In the genomic region with DNA sequence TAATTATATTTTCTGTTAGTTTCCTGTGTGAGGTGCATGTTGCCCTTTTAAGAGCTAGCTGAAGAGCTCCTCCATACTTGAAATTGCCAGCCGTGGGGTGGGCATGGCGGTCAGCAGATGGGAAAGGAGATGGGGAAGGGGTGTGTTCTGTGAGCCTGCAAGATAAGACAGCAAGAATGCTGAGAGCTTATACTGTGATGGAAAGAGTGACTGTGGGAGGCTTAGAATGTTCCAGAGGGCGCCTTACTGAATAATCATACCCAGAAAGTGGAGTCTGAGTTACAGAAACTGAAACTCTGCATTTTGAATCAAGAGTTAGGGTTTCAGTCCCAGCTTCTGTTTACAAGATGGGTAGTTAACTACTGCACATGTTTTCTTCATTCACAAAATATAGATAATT, we compare ENCODE assay signal across 15 mouse cellular contexts. TPM values are rescaled to one million over a fixed set of nuclear protein-coding genes. Genes with fewer than 3 reads are reported as not detected.
A peak's percentile ranks its signal among the peaks of the same experiment; 100 is the strongest.
DNase-seq lines count a peak whose midpoint lies in the region; ATAC-seq and TF ChIP-seq lines count a peak whose summit lies in the region.
"Had no signal": no experiment of that assay in that cellular context is flagged by ENCODE, and none has a peak within 500 bp of the region (broad histone marks: within the 10 kb centered on the region; RNA-seq: fewer than 3 reads in every experiment).

No protein-coding gene starts in this region.

- TF ChIP-seq CTCF in forebrain, postnatal 0 days (IDR thresholded peaks at IDR 0.05; ENCODE audit: low read depth): no peak

- ATAC-seq in common myeloid progenitor, adult 5-6 weeks (replicated peaks; ENCODE audit: low read depth, poor library complexity, severe bottlenecking): peak; percentile 40
- peak; percentile 62 for ATAC-seq in liver, embryonic 15.5 days (ENCODE audit: insufficient read depth)
- ATAC-seq in forebrain, postnatal 0 days: no peak
- ATAC-seq: forebrain, embryonic 14.5 days had no signal

- peak overlapping the region; percentile 46 for H3K4me2 ChIP-seq in liver, embryonic 15.5 days
- H3K4me2 ChIP-seq in forebrain, postnatal 0 days (ENCODE audit: low read depth): no peak overlapping the region
- H3K4me2 ChIP-seq: embryonic facial prominence, embryonic 13.5 days; hindbrain, embryonic 14.5 days had no signal

- no peaks in the 10 kb centered on the region for H3K9me3 ChIP-seq in liver, embryonic 15.5 days (replicated peaks)
- H3K9me3 ChIP-seq in forebrain, postnatal 0 days (ENCODE audit: low read length): no peaks in the 10 kb centered on the region
- H3K9me3 ChIP-seq: embryonic facial prominence, embryonic 13.5 days had no signal

- 19% methylated on average over 3 of the region's 3 CpGs for WGBS in liver, embryonic 15.5 days (ENCODE audit: insufficient replicate concordance)
- 89% methylated on average over 3 of the region's 3 CpGs for WGBS in forebrain, postnatal 0 days

- DNase-seq in A20 (ENCODE audit: low read depth, low spot score): peak; percentile 68
- DNase-seq in CD4-positive, CD25-positive, alpha-beta regulatory T cell, adult 2 months (ENCODE audit: low read depth, low spot score): peak; percentile 72
- no peak for DNase-seq in forebrain, postnatal 0 days
- DNase-seq in layer of hippocampus, adult 8-10 months (ENCODE audit: low spot score in 2 of 2): no peak
- DNase-seq in ovary, postnatal 14 days (ENCODE audit: low spot score): no peak
- DNase-seq: cerebellum, postnatal 14 days; kidney, adult 8-10 months had no signal

- H3K36me3 ChIP-seq in liver, embryonic 15.5 days (replicated peaks): no peaks in the 10 kb centered on the region
- H3K36me3 ChIP-seq in forebrain, postnatal 0 days (ENCODE audit: insufficient read depth): no peaks in the 10 kb centered on the region
- H3K36me3 ChIP-seq: embryonic facial prominence, embryonic 13.5 days had no signal

- peak overlapping the region; percentile 7; the same call in 1 of the 2 replicates for H3K9ac ChIP-seq in liver, embryonic 15.5 days
- no peak overlapping the region for H3K9ac ChIP-seq in forebrain, postnatal 0 days
- H3K9ac ChIP-seq: embryonic facial prominence, embryonic 13.5 days; hindbrain, embryonic 14.5 days had no signal

- H3K27ac ChIP-seq in liver, embryonic 15.5 days (replicated peaks): peak overlapping the region; percentile 77
- H3K27ac ChIP-seq in forebrain, postnatal 0 days (ENCODE audit: low read depth, low read length): no peak overlapping the region
- H3K27ac ChIP-seq: embryonic facial prominence, embryonic 13.5 days; hindbrain, embryonic 14.5 days; macrophage; stomach, postnatal 0 days had no signal

- peaks cover 89% of the 10 kb centered on the region for H3K4me1 ChIP-seq in liver, embryonic 15.5 days (replicated peaks)
- H3K4me1 ChIP-seq in forebrain, postnatal 0 days (ENCODE audit: insufficient read depth): no peaks in the 10 kb centered on the region

- H3K4me3 ChIP-seq in liver, embryonic 15.5 days (replicated peaks): peak overlapping the region; percentile 0; the same call in 1 of the 2 replicates
- H3K4me3 ChIP-seq in forebrain, postnatal 0 days (ENCODE audit: low read depth, low read length): no peak overlapping the region
- H3K4me3 ChIP-seq: embryonic facial prominence, embryonic 13.5 days had no signal

- H3K27me3 ChIP-seq in liver, embryonic 15.5 days: no peaks in the 10 kb centered on the region
- no peaks in the 10 kb centered on the region for H3K27me3 ChIP-seq in forebrain, postnatal 0 days (ENCODE audit: insufficient read depth, low read length)
- H3K27me3 ChIP-seq: embryonic facial prominence, embryonic 13.5 days had no signal

RNA-seq across cellular contexts. Expression of a gene that starts 5.4 kb away (rescaled TPM):
- total RNA-seq in common myeloid progenitor, adult 5-6 weeks (2017): 21.1 and 27.2 TPM in 2 replicates
- 3.3 and 3.4 TPM in 2 replicates for polyA plus RNA-seq in liver, embryonic 15.5 days (2015; fragmentation: Nextera tagmentation; extraction: Ambion mirVana)
- total RNA-seq in forebrain, postnatal 0 days (2014; rRNA removed): 3.1 and 3.5 TPM in 2 replicates
- polyA plus RNA-seq in forebrain, postnatal 0 days (2015; fragmentation: Nextera tagmentation; extraction: Ambion mirVana): 1.5 and 2.0 TPM in 2 replicates
- total RNA-seq in layer of hippocampus, adult 8-10 months (2022): 1 to 10 TPM; 7.2 to 8.1 (median 7.5) TPM

RNA-seq across cellular contexts. Expression of a gene that starts 6.1 kb away (rescaled TPM):
- total RNA-seq in common myeloid progenitor, adult 5-6 weeks (2017): 18.7 and 33.0 TPM in 2 replicates
- polyA plus RNA-seq in liver, embryonic 15.5 days (2015; fragmentation: Nextera tagmentation; extraction: Ambion mirVana): 5.1 and 6.1 TPM in 2 replicates
- 15.0 and 25.8 TPM in 2 replicates for total RNA-seq in forebrain, postnatal 0 days (2014; rRNA removed)
- polyA plus RNA-seq in forebrain, postnatal 0 days (2015; fragmentation: Nextera tagmentation; extraction: Ambion mirVana): 13.0 and 13.2 TPM in 2 replicates
- 10 to 100 TPM; 19.4 to 22.5 (median 19.9) TPM for total RNA-seq in layer of hippocampus, adult 8-10 months (2022)

RNA-seq across cellular contexts. Expression of a gene that starts 28.5 kb away (rescaled TPM):
- total RNA-seq in common myeloid progenitor, adult 5-6 weeks (2017): 12.2 and 13.5 TPM in 2 replicates
- polyA plus RNA-seq in liver, embryonic 15.5 days (2015; fragmentation: Nextera tagmentation; extraction: Ambion mirVana): 1.4 and 1.6 TPM in 2 replicates
- 6.5 and 10.6 TPM in 2 replicates for total RNA-seq in forebrain, postnatal 0 days (2014; rRNA removed)
- 8.4 and 11.6 TPM in 2 replicates for polyA plus RNA-seq in forebrain, postnatal 0 days (2015; fragmentation: Nextera tagmentation; extraction: Ambion mirVana)
- total RNA-seq in layer of hippocampus, adult 8-10 months (2022): 100 to 1,000 TPM in 3 of 4 experiments, 10 to 100 TPM in 1; 93.5 to 105 (median 103) TPM

RNA-seq across cellular contexts. Expression of a gene that starts 41.8 kb away (rescaled TPM):
- 0.64 and 2.2 TPM in 2 replicates for total RNA-seq in common myeloid progenitor, adult 5-6 weeks (2017)
- 0.05 and 0.10 TPM in 2 replicates for polyA plus RNA-seq in liver, embryonic 15.5 days (2015; fragmentation: Nextera tagmentation; extraction: Ambion mirVana)
- 1.1 and 1.8 TPM in 2 replicates for total RNA-seq in forebrain, postnatal 0 days (2014; rRNA removed)
- polyA plus RNA-seq in forebrain, postnatal 0 days (2015; fragmentation: Nextera tagmentation; extraction: Ambion mirVana): 2.2 and 2.7 TPM in 2 replicates
- 1 to 10 TPM; 1.9 to 3.2 (median 2.4) TPM for total RNA-seq in layer of hippocampus, adult 8-10 months (2022)
- polyA plus RNA-seq: liver, adult 2 months; macrophage had no signal

RNA-seq across cellular contexts. Expression of a gene that starts 50.8 kb away (rescaled TPM):
- total RNA-seq in common myeloid progenitor, adult 5-6 weeks (2017): 0.87 and 1.4 TPM in 2 replicates
- polyA plus RNA-seq in liver, embryonic 15.5 days (2015; fragmentation: Nextera tagmentation; extraction: Ambion mirVana): 0.17 and 0.25 TPM in 2 replicates
- total RNA-seq in forebrain, postnatal 0 days (2014; rRNA removed): 18.9 and 24.7 TPM in 2 replicates
- polyA plus RNA-seq in forebrain, postnatal 0 days (2015; fragmentation: Nextera tagmentation; extraction: Ambion mirVana): 5.3 and 11.0 TPM in 2 replicates
- total RNA-seq in layer of hippocampus, adult 8-10 months (2022): 10 to 100 TPM; 51.1 to 58.4 (median 57.0) TPM

Comparison
In these comparisons a context has a peak if more than half of its experiments do, and no peak if none do; other contexts are left out.
1. DNase-seq: peak in A20 (single experiment) and CD4-positive, CD25-positive, alpha-beta regulatory T cell, adult 2 months (single experiment); none in forebrain, postnatal 0 days (single experiment), layer of hippocampus, adult 8-10 months (0 of 2) and ovary, postnatal 14 days (single experiment).